Mouse (Mus musculus): ENCODE results near the gene Foxp1. TPM values are rescaled to one million over a fixed set of nuclear protein-coding genes. Genes with fewer than 3 reads are reported as not detected.

Gene Foxp1
- polyA plus RNA-seq, 1 experiment from 2014 or later = 96.6 TPM

- WGBS = 79% methylated on average over 11 of the region's 11 CpGs
- no peak for ATAC-seq (ENCODE audit: low FRiP score, low read depth)
- no peak overlapping the region for H3K4me3 ChIP-seq
- no peaks in the 10 kb centered on the region for H3K9me3 ChIP-seq
- H3K27me3 ChIP-seq = no peaks in the 10 kb centered on the region
- H3K4me2 ChIP-seq (replicated peaks) = no peak overlapping the region
- H3K36me3 ChIP-seq = no peaks in the 10 kb centered on the region
- no peaks in the 10 kb centered on the region for H3K4me1 ChIP-seq
- no peak overlapping the region for H3K9ac ChIP-seq (replicated peaks)
- no peak overlapping the region for H3K27ac ChIP-seq (replicated peaks)
Measured at GRCm38 (mm10) chr6:99327721-99328120, 194.8 kb downstream of the Foxp1 start.

GRCm38 (mm10) chr6:99325881-99326280 is 196.6 kb downstream of the Foxp1 start:
- no peak overlapping the region for H3K4me3 ChIP-seq
- no peaks in the 10 kb centered on the region for H3K27me3 ChIP-seq
- no peak for ATAC-seq (ENCODE audit: low FRiP score, low read depth)
- no peaks in the 10 kb centered on the region for H3K36me3 ChIP-seq
- no peak overlapping the region for H3K4me2 ChIP-seq (replicated peaks)
- 100% methylated on average over 2 of the region's 2 CpGs for WGBS
- H3K4me1 ChIP-seq = peaks cover 2% of the 10 kb centered on the region; the same call in 1 of the 2 replicates
- no peaks in the 10 kb centered on the region for H3K9me3 ChIP-seq
- H3K27ac ChIP-seq (replicated peaks) = no peak overlapping the region
- no peak overlapping the region for H3K9ac ChIP-seq (replicated peaks)

GRCm38 (mm10) chr6:99325461-99325860 is 197.1 kb downstream of the Foxp1 start:
- H3K27ac ChIP-seq (replicated peaks) = no peak overlapping the region
- H3K9me3 ChIP-seq = no peaks in the 10 kb centered on the region
- H3K4me1 ChIP-seq = peaks cover 6% of the 10 kb centered on the region
- H3K9ac ChIP-seq (replicated peaks) = no peak overlapping the region
- no peak overlapping the region for H3K4me3 ChIP-seq
- H3K27me3 ChIP-seq = no peaks in the 10 kb centered on the region
- ATAC-seq (ENCODE audit: low FRiP score, low read depth) = no peak
- no peaks in the 10 kb centered on the region for H3K36me3 ChIP-seq
- H3K4me2 ChIP-seq (replicated peaks) = no peak overlapping the region
- WGBS = 89% methylated on average over 5 of the region's 5 CpGs

- Histone ChIP-seq H3K4me3 (no peak overlapping the region), H3K27ac (replicated peaks) (no peak overlapping the region), H3K36me3 (no peaks in the 10 kb centered on the region), H3K4me1 (peaks cover 18% of the 10 kb centered on the region), H3K27me3 (no peaks in the 10 kb centered on the region), H3K4me2 (replicated peaks) (no peak overlapping the region), H3K9me3 (no peaks in the 10 kb centered on the region), H3K9ac (replicated peaks) (no peak overlapping the region)
- no peak for ATAC-seq (ENCODE audit: low FRiP score, low read depth)
- 79% methylated on average over 8 of the region's 8 CpGs for WGBS
Measured at GRCm38 (mm10) chr6:99322132-99322904, 200.2 kb downstream of the Foxp1 start.

DNA sequence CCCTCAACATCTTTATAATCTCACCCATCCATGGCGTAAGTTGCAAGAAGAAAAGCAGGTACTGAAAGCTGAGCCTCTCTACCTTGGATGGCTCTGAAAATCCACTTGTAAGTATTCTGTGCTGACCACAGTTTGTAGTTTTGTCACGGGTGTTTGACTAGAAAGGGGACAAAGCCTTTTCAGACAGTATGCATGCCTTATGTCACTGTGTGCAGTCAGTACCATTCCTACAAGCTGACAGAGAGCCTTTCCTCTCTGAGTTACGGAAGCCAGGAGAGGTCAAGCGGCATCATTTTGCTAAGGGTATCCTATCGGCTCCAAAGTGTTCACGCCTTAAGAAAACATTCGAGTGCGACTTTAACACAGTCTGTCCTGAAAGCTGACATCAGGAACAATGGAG is 202.1 kb downstream of the Foxp1 start:
- no peaks in the 10 kb centered on the region for H3K36me3 ChIP-seq
- no peak overlapping the region for H3K4me3 ChIP-seq
- H3K9ac ChIP-seq (replicated peaks) = no peak overlapping the region
- H3K4me2 ChIP-seq (replicated peaks) = peak overlapping the region; percentile 8; the same call in 1 of the 2 replicates
- H3K27ac ChIP-seq (replicated peaks) = peak overlapping the region; percentile 60
- 49% methylated on average over 8 of the region's 8 CpGs for WGBS
- H3K9me3 ChIP-seq = no peaks in the 10 kb centered on the region
- ATAC-seq (ENCODE audit: low FRiP score, low read depth) = peak; percentile 53; the same call in 1 of the 2 replicates
- no peaks in the 10 kb centered on the region for H3K27me3 ChIP-seq
- peaks cover 18% of the 10 kb centered on the region for H3K4me1 ChIP-seq

DNA sequence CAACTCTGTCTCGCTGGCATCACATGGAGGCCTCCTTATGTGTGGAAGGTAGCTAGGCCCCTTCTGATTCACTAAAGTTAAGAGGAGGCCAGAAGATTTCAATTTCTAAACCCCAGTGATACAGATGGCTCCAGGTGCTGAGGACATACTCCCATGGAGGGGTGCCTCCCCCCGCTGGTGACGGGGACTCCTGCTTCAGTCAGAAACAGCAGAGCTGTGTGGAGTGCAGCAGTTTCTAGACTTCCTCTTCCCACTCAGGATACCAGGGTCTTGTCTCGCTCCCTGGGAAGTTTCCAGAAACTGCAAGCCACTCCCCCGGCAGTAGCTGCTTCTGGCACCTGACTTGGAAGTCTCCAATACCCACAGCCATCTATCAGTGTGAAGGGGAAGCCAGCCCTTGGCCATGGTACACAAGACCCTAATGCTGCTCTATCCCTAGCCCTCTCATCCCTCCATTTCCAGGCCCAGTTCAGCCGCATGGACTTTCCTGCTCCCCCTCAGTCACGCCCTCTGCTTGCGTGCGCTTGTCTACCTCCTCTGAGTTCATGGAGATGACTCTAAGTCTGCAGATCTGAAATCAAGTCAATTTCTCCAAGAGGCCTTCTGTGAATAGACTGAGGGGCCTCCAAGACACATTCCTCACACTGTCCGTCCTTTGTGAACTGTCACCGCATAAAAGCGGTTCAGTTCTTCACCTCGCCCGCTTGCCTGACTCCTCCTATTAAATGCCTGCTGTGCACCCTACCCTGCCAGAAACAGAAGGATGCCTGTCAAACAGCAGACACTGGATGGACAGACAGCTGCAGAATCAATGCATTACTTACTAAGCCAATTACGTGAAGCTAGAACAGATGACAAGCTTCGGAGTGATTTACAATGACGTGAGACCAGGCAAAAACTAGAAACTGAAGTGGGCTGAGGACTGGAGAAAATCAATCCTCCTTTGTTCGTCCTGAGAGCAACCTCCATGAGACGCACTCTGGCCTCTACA is 202.8 kb downstream of the Foxp1 start:
- Histone ChIP-seq H3K27me3 (no peaks in the 10 kb centered on the region), H3K9me3 (no peaks in the 10 kb centered on the region), H3K4me3 (no peak overlapping the region), H3K36me3 (no peaks in the 10 kb centered on the region), H3K9ac (replicated peaks) (no peak overlapping the region), H3K27ac (replicated peaks) (peak overlapping the region; percentile 60), H3K4me2 (replicated peaks) (peak overlapping the region; percentile 8; the same call in 1 of the 2 replicates), H3K4me1 (peaks cover 19% of the 10 kb centered on the region)
- peak; percentile 73 for ATAC-seq (ENCODE audit: low FRiP score, low read depth)
- WGBS = 44% methylated on average over 19 of the region's 19 CpGs

- no peak overlapping the region for H3K9ac ChIP-seq (replicated peaks)
- no peaks in the 10 kb centered on the region for H3K9me3 ChIP-seq
- H3K4me1 ChIP-seq = peaks cover 20% of the 10 kb centered on the region
- H3K4me2 ChIP-seq (replicated peaks) = no peak overlapping the region
- no peak for ATAC-seq (ENCODE audit: low FRiP score, low read depth)
- 68% methylated on average over 3 of the region's 3 CpGs for WGBS
- no peak overlapping the region for H3K4me3 ChIP-seq
- no peaks in the 10 kb centered on the region for H3K36me3 ChIP-seq
- H3K27ac ChIP-seq (replicated peaks) = no peak overlapping the region
- H3K27me3 ChIP-seq = no peaks in the 10 kb centered on the region
Measured at GRCm38 (mm10) chr6:99314746-99315145, 207.8 kb downstream of the Foxp1 start.

DNA sequence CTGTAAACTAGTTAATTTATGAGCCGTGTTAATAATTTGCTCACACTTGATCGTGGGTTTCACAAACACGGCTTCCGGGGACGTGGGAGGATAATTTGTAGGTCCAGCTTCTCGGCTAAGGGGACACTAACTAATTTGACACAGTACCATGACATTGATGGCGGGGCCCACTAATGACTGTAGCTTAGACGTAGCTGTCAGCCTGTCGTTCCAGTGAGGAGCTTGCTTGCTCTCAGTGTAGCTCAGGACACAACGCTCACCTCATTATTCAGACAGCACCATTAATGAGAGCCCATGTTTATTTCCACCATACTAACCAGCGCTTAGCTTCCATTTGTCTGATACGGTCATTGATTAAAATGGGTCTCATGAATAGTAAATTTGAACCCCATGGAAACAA is 212.0 kb downstream of the Foxp1 start:
- no peak overlapping the region for H3K4me2 ChIP-seq (replicated peaks)
- H3K4me1 ChIP-seq = peaks cover 15% of the 10 kb centered on the region
- no peaks in the 10 kb centered on the region for H3K9me3 ChIP-seq
- ATAC-seq (ENCODE audit: low FRiP score, low read depth) = peak; percentile 49; the same call in 1 of the 2 replicates
- no peaks in the 10 kb centered on the region for H3K36me3 ChIP-seq
- WGBS = 74% methylated on average over 12 of the region's 12 CpGs
- no peaks in the 10 kb centered on the region for H3K27me3 ChIP-seq
- no peak overlapping the region for H3K4me3 ChIP-seq
- no peak overlapping the region for H3K27ac ChIP-seq (replicated peaks)
- no peak overlapping the region for H3K9ac ChIP-seq (replicated peaks)

DNA sequence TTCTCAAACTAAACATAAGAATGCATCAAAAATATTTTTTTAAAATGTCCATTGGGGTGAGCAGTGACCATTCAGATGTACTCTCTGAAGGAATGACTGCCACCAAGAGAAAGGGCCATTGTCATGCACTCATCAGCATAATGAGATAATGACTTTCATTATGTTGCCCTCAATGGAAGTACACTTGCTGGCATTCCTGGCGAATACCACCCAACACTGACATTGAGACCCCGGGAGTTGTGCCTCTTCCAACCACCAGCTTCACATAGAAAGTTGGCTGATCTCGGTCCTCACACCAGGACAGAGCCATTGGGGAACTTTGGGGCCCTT is 212.4 kb downstream of the Foxp1 start:
- no peak overlapping the region for H3K9ac ChIP-seq (replicated peaks)
- no peak overlapping the region for H3K4me3 ChIP-seq
- H3K4me2 ChIP-seq (replicated peaks) = no peak overlapping the region
- 47% methylated on average over 3 of the region's 3 CpGs for WGBS
- no peak overlapping the region for H3K27ac ChIP-seq (replicated peaks)
- H3K9me3 ChIP-seq = no peaks in the 10 kb centered on the region
- no peaks in the 10 kb centered on the region for H3K36me3 ChIP-seq
- H3K27me3 ChIP-seq = no peaks in the 10 kb centered on the region
- peaks cover 15% of the 10 kb centered on the region for H3K4me1 ChIP-seq
- ATAC-seq (ENCODE audit: low FRiP score, low read depth) = no peak

GRCm38 (mm10) chr6:99309466-99310170 is 212.9 kb downstream of the Foxp1 start:
- Histone ChIP-seq H3K27ac (replicated peaks) (no peak overlapping the region), H3K4me3 (no peak overlapping the region), H3K36me3 (no peaks in the 10 kb centered on the region), H3K4me1 (peaks cover 13% of the 10 kb centered on the region), H3K9me3 (no peaks in the 10 kb centered on the region), H3K27me3 (no peaks in the 10 kb centered on the region), H3K4me2 (replicated peaks) (no peak overlapping the region), H3K9ac (replicated peaks) (no peak overlapping the region)
- no peak for ATAC-seq (ENCODE audit: low FRiP score, low read depth)
- 85% methylated on average over 14 of the region's 14 CpGs for WGBS

GRCm38 (mm10) chr6:99305751-99306150 is 216.8 kb downstream of the Foxp1 start:
- H3K9me3 ChIP-seq = no peaks in the 10 kb centered on the region
- H3K27me3 ChIP-seq = no peaks in the 10 kb centered on the region
- H3K4me2 ChIP-seq (replicated peaks) = no peak overlapping the region
- H3K36me3 ChIP-seq = no peaks in the 10 kb centered on the region
- H3K4me1 ChIP-seq = peaks cover 9% of the 10 kb centered on the region
- no peak overlapping the region for H3K4me3 ChIP-seq
- H3K27ac ChIP-seq (replicated peaks) = no peak overlapping the region
- no peak overlapping the region for H3K9ac ChIP-seq (replicated peaks)
- 95% methylated on average over 3 of the region's 3 CpGs for WGBS
- no peak for ATAC-seq (ENCODE audit: low FRiP score, low read depth)
